Mouse (Mus musculus) G1E (cell line): ENCODE results near the gene Eps8. TPM values are rescaled to one million over a fixed set of nuclear protein-coding genes. Genes with fewer than 3 reads are reported as not detected.

Experiments
- ATAC-seq: 2 replicates; pipeline ENCODE4 v1.8.0; 2016; ENCODE audit warnings: mild to moderate bottlenecking; ENCODE audit not compliant: insufficient number of reproducible peaks, poor library complexity, low FRiP score, severe bottlenecking; ENCODE audit errors: extremely low read depth
- DNase-seq: peaks from one replicate; pipeline ENCODE4 v3.0.0; 2012; ENCODE audit warnings: low spot score
- H3K27me3 ChIP-seq: 2 replicates; pipeline ENCODE4 v1.6.1; 2012; ENCODE audit warnings: mild to moderate bottlenecking, low read length, inconsistent platforms; ENCODE audit not compliant: insufficient read depth
- H3K36me3 ChIP-seq: replicated peaks from 2 replicates; pipeline ENCODE3; 2012; ENCODE audit warnings: mild to moderate bottlenecking, inconsistent platforms
- H3K4me1 ChIP-seq: 2 replicates; pipeline ENCODE4 v1.6.1; 2012; ENCODE audit warnings: low read depth, low read length, inconsistent platforms, mixed read lengths; ENCODE audit not compliant: insufficient read depth
- H3K4me3 ChIP-seq: 2 replicates; pipeline ENCODE4 v1.5.1; 2012; ENCODE audit warnings: low read depth, mild to moderate bottlenecking, inconsistent platforms, low read length, moderate library complexity, mixed read lengths
- H3K9me3 ChIP-seq: replicated peaks from 2 replicates; pipeline ENCODE4 v1.6.1; 2012; ENCODE audit warnings: inconsistent platforms
- CTCF ChIP-seq: IDR thresholded peaks from 2 replicates; pipeline ENCODE4 v1.5.1; 2012; ENCODE audit warnings: low read depth, low read length, inconsistent platforms, mixed read lengths
- GATA1 ChIP-seq: IDR thresholded peaks from 2 replicates; pipeline ENCODE4 v1.6.1; 2012; ENCODE audit warnings: borderline replicate concordance, low read length, inconsistent platforms, mixed read lengths
- GATA2 ChIP-seq: IDR thresholded peaks from 2 replicates; pipeline ENCODE4 v1.6.1; 2012; ENCODE audit warnings: low read depth, low read length, inconsistent platforms, borderline replicate concordance
- POLR2AphosphoS5 ChIP-seq: IDR thresholded peaks from 2 replicates; pipeline ENCODE4 v1.6.1; 2012; ENCODE audit warnings: low read depth, low read length, inconsistent platforms; ENCODE audit not compliant: insufficient replicate concordance
- TAL1 ChIP-seq: conservative IDR thresholded peaks from 2 replicates; pipeline ENCODE4 v1.6.1; 2012; ENCODE audit warnings: low read depth, low read length, inconsistent platforms, mixed read lengths
- polyA plus RNA-seq: library from polyadenylated mRNA; stranded (reverse); fragments of >175 nt; gene quantifications from 2 replicates; pipeline ENCODE4 v1.2.3, GENCODE M21; 2012
- total RNA-seq, 2 experiments: library from RNA; stranded (forward) in 1 of 2; stranded (reverse) in 1 of 2; fragments of 200-1000 nt in 1 of 2; fragments of >200 nt in 1 of 2; fragmentation: Nextera tagmentation in 1 of 2; gene quantifications; 2 replicates each; pipeline ENCODE4 v1.2.3; 2014 to 2017

Eps8 gene
- total and polyA plus RNA-seq, 3 experiments, result 0.33 TPM; not detected in 2

DNA sequence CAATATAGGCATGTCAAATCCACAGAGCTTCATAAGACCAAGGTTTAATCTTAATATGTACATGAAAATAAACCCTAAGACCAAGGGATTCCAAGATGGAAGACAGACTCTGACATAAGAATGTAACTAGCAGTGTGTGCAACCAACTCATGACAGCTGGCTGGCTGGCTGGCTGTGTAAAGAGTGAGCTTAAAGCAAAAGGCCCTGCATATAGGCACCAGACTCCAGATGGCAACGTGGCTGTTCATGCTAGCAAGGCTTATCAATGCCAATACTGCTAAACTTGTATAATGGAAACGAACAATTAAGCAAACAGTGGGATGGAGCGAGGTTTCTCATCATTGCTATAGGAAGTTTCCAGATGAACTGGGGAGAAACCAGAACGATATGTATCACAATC is 10.9 kb downstream of the Eps8 start:
- H3K4me3 ChIP-seq, result no peak overlapping the region
- DNase-seq (no peak), ATAC-seq (no peak)
- H3K36me3 ChIP-seq, result no peaks in the 10 kb centered on the region
- no peaks in the 10 kb centered on the region for H3K4me1 ChIP-seq
- TF ChIP-seq GATA1, result no peak
- TF ChIP-seq GATA2, result no peak
- TF ChIP-seq TAL1, result no peak
- TF ChIP-seq POLR2AphosphoS5, result no peak
- TF ChIP-seq CTCF, result no peak
- peaks cover 39% of the 10 kb centered on the region for H3K9me3 ChIP-seq
- no peaks in the 10 kb centered on the region for H3K27me3 ChIP-seq

DNA sequence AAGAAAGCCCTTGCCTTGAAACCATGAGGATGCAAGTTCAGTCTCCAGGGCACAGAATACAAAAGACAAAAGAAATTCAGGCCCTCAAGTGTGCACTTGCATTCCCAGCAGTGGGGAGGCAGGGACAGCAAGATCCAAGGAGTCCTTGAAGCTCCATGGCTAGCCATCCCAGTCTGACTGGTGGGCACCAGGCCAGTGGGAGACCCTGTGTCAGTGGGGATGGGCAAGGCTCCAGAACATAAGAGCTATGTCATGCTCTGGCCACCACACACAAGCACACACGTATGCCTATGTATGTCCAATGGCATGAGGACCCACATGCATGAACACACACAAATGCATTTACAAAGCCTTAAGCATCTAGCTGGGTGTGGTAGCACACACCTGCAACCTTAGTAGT is 13.0 kb downstream of the Eps8 start:
- Histone ChIP-seq H3K36me3 (no peaks in the 10 kb centered on the region), H3K4me3 (no peak overlapping the region), H3K27me3 (no peaks in the 10 kb centered on the region), H3K4me1 (no peaks in the 10 kb centered on the region), H3K9me3 (peaks cover 42% of the 10 kb centered on the region)
- DNase-seq (no peak), ATAC-seq (no peak)
- no peak for TF ChIP-seq GATA1
- TF ChIP-seq TAL1, result no peak
- no peak for TF ChIP-seq CTCF
- TF ChIP-seq GATA2, result no peak
- no peak for TF ChIP-seq POLR2AphosphoS5

DNA sequence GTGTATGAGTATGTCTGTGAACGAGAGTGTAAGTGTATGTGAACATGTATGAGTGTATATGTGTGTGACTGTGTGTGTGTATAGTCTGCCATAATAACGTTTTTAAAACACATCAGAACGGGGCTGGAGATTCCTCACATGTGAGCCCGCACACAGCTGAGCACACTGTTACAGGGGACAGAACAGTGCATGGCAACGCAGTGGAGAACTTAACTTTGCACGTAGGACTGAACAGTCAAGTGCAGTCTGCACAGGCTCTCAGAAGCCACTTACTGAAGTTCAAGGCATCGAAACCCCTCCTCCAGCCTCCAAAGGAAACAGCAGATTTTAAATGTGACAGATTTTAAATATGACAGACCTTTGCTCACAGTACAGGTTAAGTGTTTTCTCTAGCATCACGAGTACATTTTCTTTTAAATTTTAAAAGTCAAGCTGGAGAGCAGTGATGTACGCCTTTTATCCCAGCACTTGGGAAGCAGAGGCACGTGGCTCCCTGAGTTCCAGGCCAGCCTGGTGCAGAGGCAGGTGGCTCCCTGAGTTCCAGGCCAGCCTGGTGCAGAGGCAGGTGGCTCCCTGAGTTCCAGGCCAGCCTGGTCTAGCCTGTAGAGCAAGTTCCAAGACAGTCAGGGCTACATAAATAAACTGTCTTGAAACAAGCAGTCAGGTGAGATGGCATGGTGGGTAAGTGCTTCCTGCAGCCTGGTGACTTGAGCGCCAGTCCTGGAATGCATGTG is 15.7 kb downstream of the Eps8 start:
- TF ChIP-seq POLR2AphosphoS5, result no peak
- TF ChIP-seq GATA2, result no peak
- TF ChIP-seq TAL1, result no peak
- TF ChIP-seq GATA1, result no peak
- no peak for TF ChIP-seq CTCF
- DNase-seq, result no peak
- Histone ChIP-seq H3K4me3 (no peak overlapping the region), H3K9me3 (peaks cover 44% of the 10 kb centered on the region), H3K27me3 (no peaks in the 10 kb centered on the region), H3K36me3 (no peaks in the 10 kb centered on the region), H3K4me1 (no peaks in the 10 kb centered on the region)
- no peak for ATAC-seq

DNA sequence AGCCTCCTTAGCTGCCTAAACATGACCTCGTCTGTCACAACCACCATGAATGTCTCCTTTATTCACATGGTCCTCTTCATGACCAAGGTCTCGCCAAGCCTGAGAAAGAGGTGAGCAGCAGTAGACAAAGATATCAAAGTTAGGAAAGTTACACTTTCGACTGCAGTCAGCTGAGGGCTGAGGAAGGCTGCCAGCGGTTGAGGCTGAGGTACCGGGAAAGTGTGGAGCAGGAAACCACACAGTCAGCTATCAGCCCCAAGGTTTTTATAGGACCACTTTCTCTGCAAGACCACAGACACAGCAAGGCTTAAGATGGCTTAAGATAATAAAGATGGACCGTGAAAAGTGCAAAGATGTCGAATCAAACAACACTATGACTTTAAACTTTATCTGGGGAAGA is 17.2 kb downstream of the Eps8 start:
- peaks cover 46% of the 10 kb centered on the region for H3K9me3 ChIP-seq
- no peaks in the 10 kb centered on the region for H3K27me3 ChIP-seq
- no peak for DNase-seq
- no peak for ATAC-seq
- no peak overlapping the region for H3K4me3 ChIP-seq
- TF ChIP-seq TAL1 (no peak), GATA1 (no peak), CTCF (no peak), GATA2 (no peak), POLR2AphosphoS5 (no peak)
- no peaks in the 10 kb centered on the region for H3K4me1 ChIP-seq
- no peaks in the 10 kb centered on the region for H3K36me3 ChIP-seq

DNA sequence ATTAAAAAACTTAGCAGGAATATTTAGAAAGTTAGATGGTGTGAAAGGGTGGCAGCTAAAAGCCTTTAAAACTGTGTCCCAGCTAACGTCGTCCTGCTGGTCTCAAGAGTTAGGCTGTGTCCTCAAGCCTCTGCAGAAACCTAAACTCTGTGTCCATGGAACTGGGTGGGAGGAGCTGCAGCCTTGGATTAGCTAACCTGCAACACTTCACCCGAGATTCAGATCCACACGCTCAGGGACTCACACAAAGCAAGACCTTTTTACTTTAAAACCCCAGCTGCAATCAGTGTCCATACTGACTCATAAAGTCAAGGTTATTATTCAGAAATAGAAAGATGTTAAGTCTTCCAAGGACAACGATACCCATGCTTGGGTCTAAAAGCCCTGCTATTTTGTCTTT is 18.5 kb downstream of the Eps8 start:
- ATAC-seq (no peak), DNase-seq (no peak)
- Histone ChIP-seq H3K27me3 (no peaks in the 10 kb centered on the region), H3K36me3 (no peaks in the 10 kb centered on the region), H3K4me1 (no peaks in the 10 kb centered on the region), H3K9me3 (peaks cover 46% of the 10 kb centered on the region), H3K4me3 (no peak overlapping the region)
- no peak for TF ChIP-seq TAL1

DNA sequence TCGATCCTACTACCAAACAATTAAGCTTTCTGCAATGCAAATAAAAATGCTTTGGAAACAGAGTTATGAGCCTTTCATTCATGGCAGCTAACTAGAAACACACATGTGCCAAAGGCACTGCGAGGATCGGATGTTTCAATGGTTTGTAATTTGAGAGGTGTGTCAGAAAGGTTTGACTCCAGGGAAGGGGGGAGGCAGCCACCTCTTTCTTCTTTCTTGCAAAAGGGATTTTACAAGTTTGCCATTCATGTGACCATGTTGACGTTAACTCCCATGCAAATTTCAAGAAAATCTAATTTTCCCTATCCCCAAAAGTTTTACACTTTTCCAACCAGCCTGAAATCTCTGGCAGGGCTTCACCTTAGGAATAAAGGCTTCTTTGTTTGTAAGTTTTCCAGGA is 21.1 kb downstream of the Eps8 start:
- Histone ChIP-seq H3K36me3 (no peaks in the 10 kb centered on the region), H3K4me1 (no peaks in the 10 kb centered on the region), H3K4me3 (no peak overlapping the region), H3K9me3 (peaks cover 48% of the 10 kb centered on the region), H3K27me3 (no peaks in the 10 kb centered on the region)
- ATAC-seq (no peak), DNase-seq (no peak)
- TF ChIP-seq CTCF, result no peak
- no peak for TF ChIP-seq TAL1
- TF ChIP-seq POLR2AphosphoS5, result no peak
- TF ChIP-seq GATA1, result no peak
- no peak for TF ChIP-seq GATA2

DNA sequence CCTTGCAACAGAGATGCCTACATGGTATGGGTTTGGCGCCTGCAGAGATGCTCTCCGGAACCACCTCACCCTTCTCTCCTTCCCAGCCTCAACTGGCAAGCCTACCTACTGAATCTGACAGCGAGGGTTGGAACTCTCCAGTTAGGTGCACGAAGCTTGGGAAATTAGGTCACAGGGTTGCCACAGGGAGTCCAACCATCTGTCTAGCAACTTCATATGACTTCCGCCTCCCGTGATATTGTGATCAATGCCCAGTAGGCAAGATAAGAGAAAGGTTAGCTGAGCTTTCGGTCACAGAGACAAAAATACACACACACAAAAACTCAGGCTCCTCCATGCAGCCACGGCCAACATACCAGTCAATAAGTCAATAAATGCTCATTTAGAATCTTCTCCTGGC is 21.6 kb downstream of the Eps8 start:
- DNase-seq (no peak), ATAC-seq (no peak)
- no peak for TF ChIP-seq TAL1
- no peak for TF ChIP-seq POLR2AphosphoS5
- TF ChIP-seq GATA1, result no peak
- no peak for TF ChIP-seq CTCF
- TF ChIP-seq GATA2, result no peak
- Histone ChIP-seq H3K9me3 (peaks cover 49% of the 10 kb centered on the region), H3K27me3 (no peaks in the 10 kb centered on the region), H3K36me3 (no peaks in the 10 kb centered on the region), H3K4me1 (no peaks in the 10 kb centered on the region), H3K4me3 (no peak overlapping the region)
